Mouse (Mus musculus) limb, embryonic 12.5 days (tissue): Measurements from ENCODE around the gene Skida1. TPM values are rescaled to one million over a fixed set of nuclear protein-coding genes. Genes with fewer than 3 reads are reported as not detected.

Source experiments
- ATAC-seq: fragments of 200-750 bp; cut with Nextera tagmentation; 2 replicates; pipeline ENCODE4 v1.8.0; 2017; ENCODE audit warnings: low read depth, moderate TSS enrichment; ENCODE audit not compliant: insufficient number of reproducible peaks, insufficient read depth, low FRiP score, low TSS enrichment
- H3K27ac ChIP-seq: fragments of 300-500 bp; sonication (generic); 2 replicates; pipeline ENCODE4 v1.5.1; 2016; ENCODE audit warnings: mild to moderate bottlenecking, moderate library complexity
- H3K27me3 ChIP-seq: fragments of 300-500 bp; sonication (generic); 2 replicates; pipeline ENCODE4 v1.6.1; 2016; ENCODE audit warnings: mild to moderate bottlenecking, moderate library complexity
- H3K36me3 ChIP-seq: fragments of 300-500 bp; sonication (generic); 2 replicates; pipeline ENCODE4 v1.6.1; 2016; ENCODE audit warnings: mild to moderate bottlenecking, moderate library complexity
- H3K4me1 ChIP-seq: fragments of 300-500 bp; sonication (generic); replicated peaks from 2 replicates; pipeline ENCODE4 v1.6.1; 2016
- H3K4me2 ChIP-seq: fragments of 300-500 bp; sonication (generic); 2 replicates; pipeline ENCODE4 v1.6.1; 2016; ENCODE audit warnings: mild to moderate bottlenecking, moderate library complexity
- H3K4me3 ChIP-seq: fragments of 300-500 bp; sonication (generic); replicated peaks from 2 replicates; pipeline ENCODE4 v1.5.1; 2016; ENCODE audit warnings: mild to moderate bottlenecking
- H3K9ac ChIP-seq: fragments of 300-500 bp; sonication (generic); replicated peaks from 2 replicates; pipeline ENCODE4 v1.6.1; 2016; ENCODE audit warnings: mild to moderate bottlenecking, moderate library complexity
- H3K9me3 ChIP-seq: fragments of 300-500 bp; sonication (generic); 2 replicates; pipeline ENCODE4 v1.6.1; 2016; ENCODE audit warnings: mild to moderate bottlenecking, moderate library complexity
- WGBS: fragments of 180-500 bp; shearing (Covaris S2); methylation state at CpG from one replicate; pipeline ENCODE4 v1.1.7; 2016; 5-methylcytosine and 5-hydroxymethylcytosine counted together
- polyA plus RNA-seq: library from polyadenylated mRNA; unstranded; fragments of >200 nt; fragmentation: Nextera tagmentation; extraction: Ambion mirVana; gene quantifications from 2 replicates; pipeline ENCODE4 v1.2.1, GENCODE M21; 2016

Skida1 gene
- polyA plus RNA-seq, 1 experiment from 2014 or later: 14.0 TPM

DNA sequence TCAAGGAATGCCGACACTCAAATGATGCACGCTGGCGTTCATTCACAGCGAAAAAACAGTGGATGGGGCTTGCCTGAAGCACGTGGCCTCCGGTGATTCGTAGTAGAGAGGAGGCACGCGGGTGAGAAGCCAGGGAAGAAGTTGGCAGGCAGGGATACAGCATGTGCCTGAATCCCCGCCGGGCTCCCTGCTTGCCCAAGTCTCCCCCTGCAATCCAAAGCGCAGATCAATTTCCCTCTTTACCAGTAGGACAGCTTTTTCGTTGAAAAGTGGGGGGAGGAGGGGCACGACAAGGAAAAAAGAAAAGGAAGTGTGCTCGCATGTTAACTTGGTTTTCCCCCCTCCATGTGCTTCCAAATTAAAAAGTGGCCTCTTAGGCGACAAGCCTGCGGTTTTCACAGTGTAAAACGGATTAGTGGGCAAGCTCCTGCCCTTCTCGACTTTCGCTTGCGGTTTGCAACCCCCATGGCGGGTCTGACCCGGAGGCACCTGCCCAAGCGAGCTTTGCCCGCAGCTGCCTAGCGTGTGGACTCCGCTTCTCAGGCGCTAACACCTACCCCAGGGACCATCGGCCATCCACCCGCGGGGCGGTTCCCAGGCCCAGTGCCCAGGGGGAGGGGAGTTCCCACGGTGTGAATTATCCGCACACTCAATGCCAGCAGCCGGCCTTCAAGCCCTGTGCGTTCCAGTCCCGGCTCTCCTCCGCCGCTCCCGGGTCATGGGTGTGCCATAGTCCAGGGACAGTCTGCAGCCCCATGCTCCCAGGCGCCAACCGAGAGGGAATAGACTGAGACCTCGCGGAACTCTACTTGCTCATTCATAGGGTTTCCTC lies 22.5 kb downstream of the Skida1 start:
- Histone ChIP-seq H3K4me2 (peak overlapping the region; percentile 97), H3K9me3 (no peaks in the 10 kb centered on the region), H3K27me3 (no peaks in the 10 kb centered on the region), H3K9ac (peak overlapping the region; percentile 60), H3K4me3 (peak overlapping the region; percentile 67), H3K4me1 (peaks cover 21% of the 10 kb centered on the region), H3K27ac (peak overlapping the region; percentile 56), H3K36me3 (no peaks in the 10 kb centered on the region)
- ATAC-seq: peak; percentile 35; the same call in 1 of the 2 replicates
- WGBS: under 1% methylated on average over 44 of the region's 44 CpGs

DNA sequence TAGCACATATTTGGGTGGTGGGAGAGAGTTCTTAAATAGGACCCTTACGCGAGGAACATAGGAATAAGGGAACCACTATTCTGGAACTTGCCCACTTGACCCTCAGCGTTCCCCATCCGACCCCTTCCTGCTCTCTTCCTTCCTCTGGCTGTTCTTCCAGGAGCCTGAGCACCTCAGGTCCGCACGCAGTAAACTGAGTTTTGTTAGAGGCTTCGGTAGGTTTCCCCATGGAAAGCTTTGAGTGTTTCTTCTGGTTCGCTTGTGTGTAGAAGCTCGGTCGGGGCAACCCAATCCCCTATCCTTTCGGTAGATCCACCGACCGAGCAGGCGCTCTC lies 23.1 kb downstream of the Skida1 start:
- peaks cover 16% of the 10 kb centered on the region for H3K4me1 ChIP-seq
- 3% methylated on average over 14 of the region's 14 CpGs for WGBS

DNA sequence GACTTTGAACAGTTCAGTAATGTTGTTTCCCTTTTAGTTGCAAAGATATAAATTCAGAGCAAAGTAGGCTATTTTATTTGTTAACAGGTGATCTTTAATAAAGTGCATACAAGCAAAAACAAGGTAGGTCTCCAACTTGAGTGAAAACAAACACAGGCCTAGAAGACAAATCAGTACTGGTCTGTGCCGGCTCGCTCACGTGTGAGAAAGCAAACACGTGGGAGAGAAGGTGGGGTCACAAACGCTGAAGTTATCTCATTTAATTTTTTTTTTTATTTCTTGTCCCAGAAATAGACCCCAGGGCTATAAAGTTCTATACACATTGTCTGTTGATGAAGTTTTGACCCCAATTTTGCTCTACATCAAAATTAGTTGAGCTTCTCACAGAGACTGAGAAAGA lies 23.7 kb downstream of the Skida1 start:
- Histone ChIP-seq H3K4me3 (peak overlapping the region; percentile 67; the same call in 1 of the 2 replicates), H3K36me3 (no peaks in the 10 kb centered on the region)

More for the DNA sequence above, 23.1 kb downstream of the Skida1 start:
- ATAC-seq: no peak
- 0 out of 2 replicates have a peak overlapping the region, but pooled peaks have one; percentile 56 for H3K27ac ChIP-seq
- H3K9me3 ChIP-seq: no peaks in the 10 kb centered on the region
- H3K27me3 ChIP-seq: no peaks in the 10 kb centered on the region
- peak overlapping the region; percentile 67 for H3K4me3 ChIP-seq
- no peaks in the 10 kb centered on the region for H3K36me3 ChIP-seq
- H3K9ac ChIP-seq: peak overlapping the region; percentile 60
- H3K4me2 ChIP-seq: peak overlapping the region; percentile 97

DNA sequence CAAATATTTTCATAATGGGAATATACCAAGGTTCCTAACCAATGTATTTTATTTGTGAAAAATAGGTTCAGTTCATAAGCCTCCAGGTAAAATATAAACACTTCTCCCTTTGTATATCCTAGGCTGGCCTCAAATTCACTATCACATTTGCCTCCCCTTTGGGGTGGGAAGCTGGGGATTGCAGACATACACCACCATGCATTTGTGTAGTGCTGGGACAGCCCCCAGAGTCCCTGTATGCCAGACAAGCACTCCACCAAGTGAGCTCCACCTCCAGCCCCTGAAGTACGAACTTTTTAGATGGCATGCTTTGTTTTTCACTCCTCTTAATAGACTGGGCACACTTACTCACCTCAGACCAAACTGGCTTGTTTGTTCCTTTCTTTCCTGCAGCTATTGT lies 26.0 kb downstream of the Skida1 start:
- H3K27ac ChIP-seq: no peak overlapping the region
- peaks cover 17% of the 10 kb centered on the region for H3K4me1 ChIP-seq
- no peaks in the 10 kb centered on the region for H3K27me3 ChIP-seq
- H3K4me2 ChIP-seq: no peak overlapping the region
- no peak overlapping the region for H3K4me3 ChIP-seq
- ATAC-seq: no peak
- H3K36me3 ChIP-seq: no peaks in the 10 kb centered on the region
- H3K9me3 ChIP-seq: no peaks in the 10 kb centered on the region
- 44% methylated on average over 1 of the region's 1 CpGs for WGBS
- no peak overlapping the region for H3K9ac ChIP-seq

More for the DNA sequence above, 23.7 kb downstream of the Skida1 start:
- peak overlapping the region; percentile 97 for H3K4me2 ChIP-seq
- 60% methylated on average over 5 of the region's 5 CpGs for WGBS
- ATAC-seq: no peak
- H3K27me3 ChIP-seq: no peaks in the 10 kb centered on the region
- no peaks in the 10 kb centered on the region for H3K9me3 ChIP-seq
- H3K27ac ChIP-seq: no peak overlapping the region
- no peak overlapping the region for H3K9ac ChIP-seq
- H3K4me1 ChIP-seq: peaks cover 14% of the 10 kb centered on the region

DNA sequence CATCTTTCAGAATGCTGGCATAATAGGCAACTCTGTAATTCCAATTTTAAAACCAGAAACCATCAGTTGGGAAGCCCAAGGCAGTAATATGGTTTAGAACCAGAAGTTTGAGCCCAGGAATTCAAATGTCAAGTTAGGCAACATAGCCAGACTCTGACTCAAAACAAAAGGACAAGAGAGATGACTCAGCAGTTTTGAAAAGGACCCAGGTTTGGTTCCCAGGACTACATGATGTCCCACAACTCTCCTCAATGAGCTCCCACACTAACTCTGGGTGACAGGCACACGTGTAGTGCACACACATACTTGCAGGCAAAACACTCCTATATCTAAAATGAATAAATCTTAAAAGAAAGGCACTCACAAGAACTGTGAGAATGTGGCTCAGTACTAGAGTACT lies 29.7 kb downstream of the Skida1 start:
- Histone ChIP-seq H3K27ac (no peak overlapping the region), H3K4me3 (no peak overlapping the region), H3K36me3 (no peaks in the 10 kb centered on the region), H3K4me1 (0 out of 2 replicates have a peak, but pooled peaks cover 4% of the 10 kb centered on the region), H3K9me3 (no peaks in the 10 kb centered on the region), H3K4me2 (no peak overlapping the region), H3K9ac (no peak overlapping the region), H3K27me3 (no peaks in the 10 kb centered on the region)
- WGBS: 80% methylated on average over 1 of the region's 1 CpGs
- ATAC-seq: no peak

DNA sequence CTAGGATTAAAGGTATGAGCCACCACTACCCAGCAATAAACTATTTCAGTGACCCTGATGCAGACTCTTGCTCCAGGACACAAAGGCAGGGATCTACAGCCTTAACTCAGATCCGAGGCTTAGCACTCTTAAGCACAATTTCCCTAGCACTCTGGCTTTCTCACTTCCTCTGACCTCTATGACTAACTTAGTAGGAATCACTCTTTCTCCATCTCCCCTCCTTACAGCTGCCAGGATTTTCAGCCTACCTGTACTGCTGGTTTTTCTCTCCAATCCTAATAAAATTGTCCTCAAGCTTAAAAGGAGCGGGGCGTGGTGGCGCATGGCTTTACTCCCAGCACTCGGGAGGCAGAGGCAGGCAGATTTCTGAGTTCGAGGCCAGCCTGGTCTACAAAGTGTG lies 31.5 kb downstream of the Skida1 start:
- ATAC-seq: no peak
- Histone ChIP-seq H3K9ac (no peak overlapping the region), H3K4me2 (no peak overlapping the region), H3K4me3 (no peak overlapping the region), H3K4me1 (0 out of 2 replicates have a peak, but pooled peaks cover 4% of the 10 kb centered on the region), H3K27ac (no peak overlapping the region), H3K36me3 (no peaks in the 10 kb centered on the region), H3K27me3 (no peaks in the 10 kb centered on the region), H3K9me3 (no peaks in the 10 kb centered on the region)
- 92% methylated on average over 6 of the region's 6 CpGs for WGBS

DNA sequence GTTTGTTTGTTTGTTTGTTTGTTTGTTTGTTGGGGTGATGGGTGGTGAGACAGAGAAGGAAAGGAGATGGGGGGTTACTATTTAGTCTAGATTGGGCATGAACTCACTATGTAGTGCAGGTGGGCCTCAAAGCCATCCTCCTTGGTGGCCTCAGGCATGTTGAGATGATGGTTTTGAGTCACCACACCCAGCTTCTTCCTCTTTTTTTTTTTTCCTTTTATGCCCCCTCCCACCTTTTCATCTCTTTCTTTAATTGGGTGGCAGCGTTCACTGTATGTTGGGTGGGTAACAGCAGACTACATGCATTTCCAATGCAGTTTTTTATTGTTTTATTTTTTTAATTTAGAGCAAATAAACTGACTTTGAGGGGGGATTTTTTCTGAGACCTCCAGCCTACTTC lies 32.2 kb downstream of the Skida1 start:
- H3K9me3 ChIP-seq: no peaks in the 10 kb centered on the region
- no peak overlapping the region for H3K4me2 ChIP-seq
- H3K27me3 ChIP-seq: no peaks in the 10 kb centered on the region
- H3K36me3 ChIP-seq: no peaks in the 10 kb centered on the region
- 0 out of 2 replicates have a peak, but pooled peaks cover 4% of the 10 kb centered on the region for H3K4me1 ChIP-seq
- ATAC-seq: no peak
- H3K4me3 ChIP-seq: no peak overlapping the region
- no peak overlapping the region for H3K27ac ChIP-seq
- no peak overlapping the region for H3K9ac ChIP-seq
- 96% methylated on average over 1 of the region's 1 CpGs for WGBS

DNA sequence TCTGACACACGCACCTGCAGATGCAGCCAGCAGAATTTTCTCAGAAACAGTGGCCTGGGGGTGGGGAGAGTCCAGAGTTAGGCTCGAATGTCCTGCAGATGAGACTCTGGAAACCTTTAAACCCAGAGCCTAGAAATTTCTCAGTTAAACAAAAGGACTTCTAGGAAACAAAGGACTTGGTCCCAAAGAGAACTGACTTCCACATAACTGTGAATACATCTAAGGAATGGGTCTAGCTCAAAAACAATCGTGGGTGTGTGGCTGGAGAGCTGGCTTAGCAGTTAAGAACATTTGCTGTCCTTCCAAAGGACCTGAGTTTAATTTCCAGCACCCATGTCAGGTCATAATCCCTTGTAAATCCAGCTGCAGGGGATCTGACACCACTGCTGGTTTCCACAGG lies 33.3 kb downstream of the Skida1 start:
- Histone ChIP-seq H3K36me3 (no peaks in the 10 kb centered on the region), H3K4me1 (0 out of 2 replicates have a peak, but pooled peaks cover 4% of the 10 kb centered on the region), H3K27me3 (no peaks in the 10 kb centered on the region), H3K4me3 (no peak overlapping the region), H3K9ac (no peak overlapping the region), H3K9me3 (no peaks in the 10 kb centered on the region), H3K27ac (no peak overlapping the region), H3K4me2 (no peak overlapping the region)
- no peak for ATAC-seq
- 60% methylated on average over 3 of the region's 3 CpGs for WGBS

DNA sequence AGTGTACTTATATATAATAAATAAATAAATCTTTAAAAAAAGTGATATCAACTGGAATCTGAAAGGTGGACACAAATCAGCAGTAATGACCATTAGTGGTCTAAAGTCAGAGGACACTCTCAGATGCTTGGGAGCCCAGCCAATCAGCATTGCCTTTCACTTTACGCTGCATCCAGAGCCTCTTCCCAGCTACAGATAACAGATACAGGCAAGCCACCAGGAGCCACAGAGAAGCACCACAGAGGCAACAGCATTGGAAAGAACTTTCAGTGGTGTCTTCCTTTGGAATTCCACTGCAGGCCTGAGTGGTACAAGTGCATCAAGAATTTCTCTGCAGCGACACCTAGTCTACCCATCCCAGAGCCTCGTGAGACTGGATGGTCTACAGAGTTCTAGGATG lies 36.0 kb downstream of the Skida1 start:
- Histone ChIP-seq H3K9me3 (no peaks in the 10 kb centered on the region), H3K4me2 (no peak overlapping the region), H3K9ac (no peak overlapping the region), H3K36me3 (no peaks in the 10 kb centered on the region), H3K4me3 (no peak overlapping the region), H3K4me1 (no peaks in the 10 kb centered on the region), H3K27me3 (no peaks in the 10 kb centered on the region), H3K27ac (no peak overlapping the region)
- WGBS: 92% methylated on average over 3 of the region's 3 CpGs
- ATAC-seq: no peak

DNA sequence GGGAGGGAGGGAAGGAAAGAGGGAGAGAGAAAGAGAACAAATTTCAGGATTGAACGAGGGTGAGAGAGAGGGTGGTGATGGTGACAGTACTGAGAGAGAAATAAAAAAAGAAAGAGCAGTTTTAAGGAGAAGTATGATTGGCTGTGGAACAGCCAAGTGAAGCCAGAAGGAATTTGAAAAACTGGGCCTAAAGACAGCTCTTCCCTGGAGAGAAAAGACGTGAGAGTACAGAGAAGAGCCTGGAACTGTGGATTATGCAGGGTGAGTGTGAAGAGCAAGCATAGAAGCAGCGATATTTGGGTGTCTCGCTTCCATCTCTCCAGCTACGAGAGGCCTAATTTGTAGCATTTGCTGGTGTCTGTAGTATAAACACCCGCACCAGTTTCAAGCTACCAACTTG lies 37.6 kb downstream of the Skida1 start:
- H3K27ac ChIP-seq: no peak overlapping the region
- no peaks in the 10 kb centered on the region for H3K36me3 ChIP-seq
- H3K9ac ChIP-seq: no peak overlapping the region
- H3K4me1 ChIP-seq: no peaks in the 10 kb centered on the region
- H3K4me3 ChIP-seq: no peak overlapping the region
- H3K4me2 ChIP-seq: no peak overlapping the region
- WGBS: 83% methylated on average over 6 of the region's 6 CpGs
- no peaks in the 10 kb centered on the region for H3K9me3 ChIP-seq
- no peaks in the 10 kb centered on the region for H3K27me3 ChIP-seq
- ATAC-seq: no peak

DNA sequence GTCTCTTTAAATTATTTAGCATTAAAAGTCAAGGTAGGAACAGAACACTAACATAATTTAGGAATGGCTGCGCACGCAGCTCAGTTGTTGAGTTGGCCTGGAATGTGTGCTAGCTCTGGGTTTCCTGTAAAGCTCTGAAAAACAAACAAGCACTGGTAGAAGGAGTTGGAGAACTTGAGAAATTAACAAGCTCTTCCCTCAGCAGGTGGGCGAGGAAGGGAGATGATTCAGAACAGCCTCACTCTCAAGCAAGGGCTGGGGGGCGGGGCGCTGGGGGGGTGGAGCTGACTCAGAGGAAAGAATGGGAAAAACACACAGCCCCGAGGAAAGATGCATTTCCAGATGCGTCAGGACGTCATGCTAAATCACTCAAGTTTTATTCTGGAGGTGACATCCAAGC lies 43.7 kb downstream of the Skida1 start:
- Histone ChIP-seq H3K4me3 (no peak overlapping the region), H3K27ac (peak overlapping the region; percentile 72; the same call in 1 of the 2 replicates), H3K9ac (no peak overlapping the region), H3K9me3 (no peaks in the 10 kb centered on the region), H3K36me3 (no peaks in the 10 kb centered on the region), H3K27me3 (no peaks in the 10 kb centered on the region; the same call in 1 of the 2 replicates), H3K4me1 (peaks cover 7% of the 10 kb centered on the region), H3K4me2 (peak overlapping the region; percentile 5; the same call in 1 of the 2 replicates)
- 24% methylated on average over 8 of the region's 8 CpGs for WGBS
- ATAC-seq: peak; percentile 33; the same call in 1 of the 2 replicates
